Comparison of ENCODE assay signal across 23 mouse cellular contexts in genomic region chr9:119000196-119000595, GRCm38 (mm10). TPM values are rescaled to one million over a fixed set of nuclear protein-coding genes. Genes with fewer than 3 reads are reported as not detected.
DNase-seq lines count a peak whose midpoint lies in the region; ATAC-seq lines count a peak whose summit lies in the region.
"Had no signal": no experiment of that assay in that cellular context is flagged by ENCODE, and none has a peak within 500 bp of the region (broad histone marks: within the 10 kb centered on the region; RNA-seq: fewer than 3 reads in every experiment).

No protein-coding gene starts in this region.

- no peaks in the 10 kb centered on the region for H3K36me3 ChIP-seq in limb, embryonic 12.5 days
- H3K36me3 ChIP-seq in limb, embryonic 10.5 days = 0 out of 2 replicates have a peak, but pooled peaks cover 2% of the 10 kb centered on the region
- no peaks in the 10 kb centered on the region for H3K36me3 ChIP-seq in midbrain, embryonic 11.5 days (ENCODE audit: control insufficient read depth, insufficient read depth, low read length)
- H3K36me3 ChIP-seq: embryonic facial prominence, embryonic 15.5 days; forebrain, embryonic 12.5 days; midbrain, embryonic 13.5 days; neural tube, embryonic 13.5 days had no signal

- no peak for ATAC-seq in limb, embryonic 12.5 days (ENCODE audit: insufficient number of reproducible peaks, insufficient read depth, low FRiP score, low TSS enrichment, low read depth)
- peak; percentile 68 for ATAC-seq in common myeloid progenitor, adult 5-6 weeks (replicated peaks; ENCODE audit: low read depth, poor library complexity, severe bottlenecking)
- ATAC-seq in megakaryocyte progenitor cell, adult 5-6 weeks (replicated peaks; ENCODE audit: poor library complexity) = peak; percentile 71
- ATAC-seq in midbrain, embryonic 11.5 days (ENCODE audit: low FRiP score) = no peak
- ATAC-seq: midbrain, embryonic 13.5 days had no signal

- H3K9ac ChIP-seq in limb, embryonic 12.5 days (replicated peaks) = no peak overlapping the region
- no peak overlapping the region for H3K9ac ChIP-seq in midbrain, embryonic 11.5 days (ENCODE audit: low read length)
- H3K9ac ChIP-seq: embryonic facial prominence, embryonic 15.5 days; forebrain, embryonic 12.5 days; hindbrain, embryonic 14.5 days; midbrain, embryonic 13.5 days; neural tube, embryonic 13.5 days had no signal

- no peaks in the 10 kb centered on the region for H3K9me3 ChIP-seq in limb, embryonic 12.5 days
- H3K9me3 ChIP-seq in limb, embryonic 10.5 days (replicated peaks) = no peaks in the 10 kb centered on the region
- H3K9me3 ChIP-seq in midbrain, embryonic 11.5 days (ENCODE audit: control insufficient read depth, low read length) = no peaks in the 10 kb centered on the region
- H3K9me3 ChIP-seq: embryonic facial prominence, embryonic 10.5 days; embryonic facial prominence, embryonic 15.5 days; forebrain, embryonic 12.5 days; heart, embryonic 10.5 days; midbrain, embryonic 13.5 days; neural tube, embryonic 13.5 days had no signal

- DNase-seq in limb, embryonic 10.5 days (ENCODE audit: low spot score) = no peak
- DNase-seq in A20 (ENCODE audit: low read depth, low spot score) = peak; percentile 7
- no peak for DNase-seq in midbrain, embryonic 11.5 days (ENCODE audit: low spot score, missing footprints)
- no peak for DNase-seq in adrenal gland, adult 8-10 months
- DNase-seq: adrenal gland, postnatal 25 days; cerebellum, adult 18-20 months; cerebellum, postnatal 14 days; gastrocnemius, postnatal 10 days; heart, postnatal 36 days; kidney, adult 11 months; kidney, postnatal 36 days had no signal

- WGBS in limb, embryonic 12.5 days = 52% methylated on average over 6 of the region's 6 CpGs
- 64% methylated on average over 6 of the region's 6 CpGs for WGBS in limb, embryonic 10.5 days
- WGBS in midbrain, embryonic 11.5 days = 85% methylated on average over 6 of the region's 6 CpGs

- H3K27ac ChIP-seq in limb, embryonic 12.5 days = 0 out of 2 replicates have a peak overlapping the region, but pooled peaks have one; percentile 1
- no peak overlapping the region for H3K27ac ChIP-seq in limb, embryonic 10.5 days
- H3K27ac ChIP-seq in midbrain, embryonic 11.5 days (ENCODE audit: low read depth, low read length) = no peak overlapping the region
- H3K27ac ChIP-seq: embryonic facial prominence, embryonic 15.5 days; forebrain, embryonic 12.5 days; hindbrain, embryonic 14.5 days; layer of hippocampus, adult 2 months; midbrain, embryonic 13.5 days; neural tube, embryonic 13.5 days had no signal

- no peak overlapping the region for H3K4me2 ChIP-seq in limb, embryonic 12.5 days
- no peak overlapping the region for H3K4me2 ChIP-seq in midbrain, embryonic 11.5 days
- H3K4me2 ChIP-seq: embryonic facial prominence, embryonic 15.5 days; forebrain, embryonic 12.5 days; hindbrain, embryonic 14.5 days; midbrain, embryonic 13.5 days; neural tube, embryonic 13.5 days had no signal

- no peak overlapping the region for H3K4me3 ChIP-seq in limb, embryonic 12.5 days (replicated peaks)
- no peak overlapping the region for H3K4me3 ChIP-seq in limb, embryonic 10.5 days
- H3K4me3 ChIP-seq in midbrain, embryonic 11.5 days (ENCODE audit: low read depth, low read length) = no peak overlapping the region
- H3K4me3 ChIP-seq: embryonic facial prominence, embryonic 10.5 days; embryonic facial prominence, embryonic 15.5 days; forebrain, embryonic 12.5 days; heart, embryonic 10.5 days; layer of hippocampus, adult 2 months; left cerebral cortex, adult 2 months; midbrain, embryonic 13.5 days; neural tube, embryonic 13.5 days had no signal

- H3K27me3 ChIP-seq in limb, embryonic 12.5 days = no peaks in the 10 kb centered on the region
- no peaks in the 10 kb centered on the region for H3K27me3 ChIP-seq in limb, embryonic 10.5 days (ENCODE audit: low read depth, poor library complexity, severe bottlenecking)
- H3K27me3 ChIP-seq in midbrain, embryonic 11.5 days (ENCODE audit: control insufficient read depth, insufficient read depth, low read length) = no peaks in the 10 kb centered on the region
- H3K27me3 ChIP-seq: embryonic facial prominence, embryonic 15.5 days; forebrain, embryonic 12.5 days; midbrain, embryonic 13.5 days; neural tube, embryonic 13.5 days had no signal

- peaks cover 52% of the 10 kb centered on the region for H3K4me1 ChIP-seq in limb, embryonic 12.5 days (replicated peaks)
- H3K4me1 ChIP-seq in limb, embryonic 10.5 days = peaks cover 44% of the 10 kb centered on the region
- H3K4me1 ChIP-seq in midbrain, embryonic 11.5 days (ENCODE audit: control insufficient read depth, insufficient read depth, low read length) = no peaks in the 10 kb centered on the region

RNA-seq across cellular contexts. Expression of gene Vill, which starts 52.4 kb away (rescaled TPM):
- polyA plus RNA-seq in limb, embryonic 12.5 days (2016; fragmentation: Nextera tagmentation; extraction: Ambion mirVana) = 42.1 and 42.4 TPM in 2 replicates
- 19.5 and 26.3 TPM in 2 replicates for polyA plus RNA-seq in limb, embryonic 10.5 days (2016; fragmentation: Nextera tagmentation; extraction: Ambion mirVana)
- 33.9 and 36.3 TPM in 2 replicates for total RNA-seq in common myeloid progenitor, adult 5-6 weeks (2017)
- 9.2 and 10.8 TPM in 2 replicates for total RNA-seq in megakaryocyte progenitor cell, adult 5-6 weeks (2015)
- total RNA-seq in megakaryocyte progenitor cell, adult 5-6 weeks (2017) = 34.4 and 37.7 TPM in 2 replicates
- 7.8 and 8.3 TPM in 2 replicates for polyA plus RNA-seq in midbrain, embryonic 11.5 days (2014; fragmentation: Nextera tagmentation; extraction: Ambion mirVana)
- 1 to 10 TPM; 2.4 to 4.6 (median 4.4) TPM for total RNA-seq in adrenal gland, adult 8-10 months (2022)

Comparison
In these comparisons a context has a peak if more than half of its experiments do, and no peak if none do; other contexts are left out.
1. ATAC-seq: peak in common myeloid progenitor, adult 5-6 weeks (single experiment) and megakaryocyte progenitor cell, adult 5-6 weeks (single experiment); none in limb, embryonic 12.5 days (single experiment) and midbrain, embryonic 11.5 days (single experiment).